Mouse (Mus musculus): Measurements from ENCODE around the gene Traf3ip3.

Traf3ip3 gene

DNA sequence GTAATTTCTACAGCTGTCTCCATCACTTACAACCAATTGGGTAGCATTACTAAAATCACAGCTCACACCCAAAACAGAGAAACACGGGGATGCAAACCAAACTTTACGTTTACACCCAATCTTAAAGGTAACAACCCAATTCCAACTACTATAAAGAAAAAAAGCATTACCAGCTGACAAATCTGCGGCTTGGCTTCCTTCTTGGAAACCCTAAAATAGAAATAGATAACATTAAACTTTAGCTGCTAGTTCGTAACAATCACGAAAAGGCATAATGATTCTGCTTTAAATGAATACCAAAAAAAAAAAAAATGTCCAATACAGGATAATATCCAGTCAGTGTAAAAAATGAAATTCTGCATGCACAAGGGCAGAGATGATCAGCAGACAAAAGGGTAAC lies 72.2 kb downstream of the Traf3ip3 start:
- no peak for DNase-seq (ENCODE audit: low spot score in 2 of 2)

DNA sequence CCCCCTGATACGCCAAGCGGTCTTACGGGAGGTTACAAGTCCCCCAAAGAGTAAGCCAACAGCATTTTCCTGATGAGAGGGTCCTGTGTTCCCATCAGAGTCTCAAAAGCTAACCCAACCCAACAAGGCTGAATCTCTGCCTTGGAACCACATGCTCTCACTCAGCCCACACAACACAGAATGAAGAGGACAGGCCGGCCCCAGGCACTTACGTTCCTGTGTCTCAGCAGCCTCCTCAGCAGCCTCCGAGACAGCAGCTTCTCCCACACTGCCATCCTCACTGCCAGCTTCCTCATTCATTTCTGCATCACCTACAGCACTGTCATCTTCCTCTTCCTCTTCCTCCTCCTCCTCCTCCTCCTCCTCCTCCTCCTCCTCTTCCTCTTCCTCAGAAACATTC lies 73.4 kb downstream of the Traf3ip3 start:
- DNase-seq (ENCODE audit: low spot score in 2 of 2) = no peak

DNA sequence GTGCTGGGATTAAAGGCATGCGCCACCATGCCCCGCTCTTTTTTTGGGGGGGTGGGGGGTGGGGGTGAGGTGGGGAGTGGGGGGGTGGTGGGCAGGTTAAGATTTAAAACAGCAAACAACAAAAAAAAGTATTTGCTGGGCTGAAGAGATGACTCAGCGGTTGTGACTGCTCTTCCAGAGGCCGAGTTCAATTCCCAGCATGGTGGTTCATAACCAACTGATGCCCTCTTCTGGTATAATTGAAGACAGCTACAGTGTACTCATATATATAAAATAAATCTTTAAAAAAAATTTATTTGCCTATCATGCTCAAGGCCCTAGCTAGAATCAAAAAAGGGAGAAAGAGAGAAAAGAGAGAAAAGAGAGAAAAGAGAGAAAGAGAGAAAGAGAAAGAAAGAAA lies 75.7 kb downstream of the Traf3ip3 start:
- DNase-seq (ENCODE audit: low spot score in 2 of 2) = no peak

Measured in natural killer cell, adult 2 months (primary cell).